Mouse (Mus musculus): ENCODE data around the gene Gba. TPM values are rescaled to one million over a fixed set of nuclear protein-coding genes. Genes with fewer than 3 reads are reported as not detected.
"Not testable (repeated sequence)": the region's sequence is repeated elsewhere in the genome, so short reads cannot be mapped to it uniquely, and the experiment has no call there.

The Gba gene
- total RNA-seq (2014; rRNA removed) (24.1 and 32.7 TPM in 2 replicates), polyA plus RNA-seq (2012; rRNA removed) (33.2 and 36.6 TPM in 2 replicates)

DNA sequence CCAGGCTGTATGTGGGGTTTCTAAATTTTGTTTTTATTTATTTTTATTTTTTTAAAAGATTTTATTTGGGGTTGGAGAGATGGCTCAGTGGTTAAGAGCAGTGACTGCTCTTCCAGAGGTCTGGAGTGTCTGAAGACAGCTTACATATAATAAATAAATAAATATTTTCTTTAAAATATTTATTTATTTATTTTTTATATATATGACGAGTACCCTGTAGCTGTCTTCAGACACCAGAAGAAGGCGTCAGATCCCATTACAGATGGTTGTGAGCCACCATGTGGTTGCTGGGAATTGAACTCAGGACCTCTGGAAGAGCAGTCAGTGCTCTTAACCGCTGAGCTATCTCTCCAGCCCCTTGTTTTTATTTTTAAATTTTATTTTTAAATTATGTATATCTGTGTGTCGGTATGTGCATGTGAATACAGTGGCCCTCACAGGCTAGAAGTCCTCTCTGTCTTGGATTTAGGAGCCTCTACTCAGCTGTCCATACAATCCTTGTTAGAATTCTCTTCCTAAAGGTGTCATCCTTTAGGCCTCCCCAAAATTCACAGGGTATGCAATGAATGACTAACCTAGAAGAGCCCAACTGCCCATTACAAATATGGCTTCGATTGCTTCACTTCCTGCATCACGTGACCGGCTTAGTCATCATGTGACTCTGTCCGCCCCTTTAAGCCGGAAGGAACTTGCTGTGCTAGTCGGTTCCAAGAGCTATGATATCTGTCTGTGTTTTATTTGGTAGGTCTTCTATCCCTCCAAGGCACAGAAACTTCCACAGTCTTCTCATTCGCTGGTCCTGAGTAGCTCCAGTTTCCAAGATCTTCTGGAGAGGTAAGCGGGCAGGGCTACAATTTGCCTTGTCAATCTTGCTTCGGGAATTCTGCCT, at the start of gene Gba:
TSS of gene Gba (plus strand) at position 676 of the 889 bp plus-strand sequence.
- TF ChIP-seq POLR2A (IDR thresholded peaks at IDR 0.05; ENCODE audit: extremely low read depth, insufficient read depth, low read length) (no peak), CTCF (IDR thresholded peaks at IDR 0.05; ENCODE audit: low read depth, low read length) (no peak)
- WGBS = 23% methylated on average over 13 of the region's 13 CpGs
- H3K27ac ChIP-seq (replicated peaks; ENCODE audit: insufficient read depth, low read depth, low read length) = peak within 1 kb of the TSS; percentile 38

GRCm38 (mm10) chr3:89156951-89157350, 45.8 kb upstream of the Gba start:
- Histone ChIP-seq H3K36me3 (ENCODE audit: control insufficient read depth, insufficient read depth, low read length) (no peaks in the 10 kb centered on the region), H3K27me3 (ENCODE audit: control insufficient read depth, insufficient read depth, low read length) (no peaks in the 10 kb centered on the region)
- WGBS = 84% methylated on average over 8 of the region's 8 CpGs

More for the DNA sequence above, at the start of gene Gba:
- DNase-seq (ENCODE audit: extremely low read depth, low read depth, low spot score) = peak; percentile 85
- H3K4me1 ChIP-seq (ENCODE audit: control insufficient read depth, insufficient read depth, low read length) = peaks cover 4% of the 10 kb centered on the region
- H3K4me3 ChIP-seq (ENCODE audit: insufficient read depth, low read depth, low read length) = peak within 1 kb of the TSS; percentile 55
- no peaks in the 10 kb centered on the region for H3K27me3 ChIP-seq (ENCODE audit: control insufficient read depth, insufficient read depth, low read length)
- H3K79me2 ChIP-seq (ENCODE audit: control insufficient read depth, insufficient read depth, low read length) = peaks cover 5% of the 10 kb centered on the region; the same call in 1 of the 2 replicates
- peaks cover 8% of the 10 kb centered on the region; the same call in 1 of the 2 replicates for H3K36me3 ChIP-seq (ENCODE audit: control insufficient read depth, insufficient read depth, low read length)
- H3K9ac ChIP-seq (ENCODE audit: low read depth, low read length) = peak within 1 kb of the TSS; percentile 69

DNA sequence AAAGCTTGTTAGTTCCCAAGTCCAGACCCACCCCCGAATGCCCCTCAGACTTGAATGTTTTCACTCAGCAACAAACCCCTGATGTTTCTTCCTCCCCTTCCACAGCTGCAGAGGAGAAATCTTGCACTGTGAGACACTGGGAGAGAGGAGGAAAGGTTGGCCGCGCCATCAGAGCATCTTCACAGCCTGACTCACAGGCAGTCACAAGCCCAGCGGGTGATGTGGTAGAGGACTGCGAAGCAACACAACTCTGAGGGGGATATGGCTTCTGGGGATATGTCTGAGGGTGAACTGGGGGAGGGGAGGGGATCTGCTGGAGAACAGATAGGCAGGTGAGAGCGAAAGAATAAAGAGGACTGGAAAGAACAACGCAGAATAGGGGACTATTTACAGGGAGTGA, 44.1 kb upstream of the Gba start:
- DNase-seq (ENCODE audit: extremely low read depth, low read depth, low spot score) = no peak
- Histone ChIP-seq H3K4me1 (ENCODE audit: control insufficient read depth, insufficient read depth, low read length) (peaks cover under 1% of the 10 kb centered on the region; the same call in 1 of the 2 replicates), H3K9ac (ENCODE audit: low read depth, low read length) (no peak overlapping the region), H3K4me3 (ENCODE audit: insufficient read depth, low read depth, low read length) (no peak overlapping the region), H3K27ac (replicated peaks; ENCODE audit: insufficient read depth, low read depth, low read length) (no peak overlapping the region), H3K36me3 (ENCODE audit: control insufficient read depth, insufficient read depth, low read length) (no peaks in the 10 kb centered on the region), H3K79me2 (ENCODE audit: control insufficient read depth, insufficient read depth, low read length) (no peaks in the 10 kb centered on the region), H3K27me3 (ENCODE audit: control insufficient read depth, insufficient read depth, low read length) (no peaks in the 10 kb centered on the region)
- 26% methylated on average over 7 of the region's 7 CpGs for WGBS
- TF ChIP-seq CTCF (IDR thresholded peaks at IDR 0.05; ENCODE audit: low read depth, low read length) (no peak), POLR2A (IDR thresholded peaks at IDR 0.05; ENCODE audit: extremely low read depth, insufficient read depth, low read length) (no peak)

More at GRCm38 (mm10) chr3:89156951-89157350, 45.8 kb upstream of the Gba start:
- Histone ChIP-seq H3K9ac (ENCODE audit: low read depth, low read length) (no peak overlapping the region), H3K79me2 (ENCODE audit: control insufficient read depth, insufficient read depth, low read length) (no peaks in the 10 kb centered on the region), H3K4me1 (ENCODE audit: control insufficient read depth, insufficient read depth, low read length) (no peaks in the 10 kb centered on the region; the same call in 1 of the 2 replicates), H3K4me3 (ENCODE audit: insufficient read depth, low read depth, low read length) (no peak overlapping the region), H3K27ac (replicated peaks; ENCODE audit: insufficient read depth, low read depth, low read length) (no peak overlapping the region)
- TF ChIP-seq CTCF (IDR thresholded peaks at IDR 0.05; ENCODE audit: low read depth, low read length) = no peak
- no peak for TF ChIP-seq POLR2A (IDR thresholded peaks at IDR 0.05; ENCODE audit: extremely low read depth, insufficient read depth, low read length)
- DNase-seq (ENCODE audit: extremely low read depth, low read depth, low spot score) = no peak

GRCm38 (mm10) chr3:89159211-89159610, 43.5 kb upstream of the Gba start:
- no peak overlapping the region for H3K9ac ChIP-seq (ENCODE audit: low read depth, low read length)
- H3K27ac ChIP-seq (replicated peaks; ENCODE audit: insufficient read depth, low read depth, low read length) = no peak overlapping the region
- peak; percentile 39 for DNase-seq (ENCODE audit: extremely low read depth, low read depth, low spot score)

DNA sequence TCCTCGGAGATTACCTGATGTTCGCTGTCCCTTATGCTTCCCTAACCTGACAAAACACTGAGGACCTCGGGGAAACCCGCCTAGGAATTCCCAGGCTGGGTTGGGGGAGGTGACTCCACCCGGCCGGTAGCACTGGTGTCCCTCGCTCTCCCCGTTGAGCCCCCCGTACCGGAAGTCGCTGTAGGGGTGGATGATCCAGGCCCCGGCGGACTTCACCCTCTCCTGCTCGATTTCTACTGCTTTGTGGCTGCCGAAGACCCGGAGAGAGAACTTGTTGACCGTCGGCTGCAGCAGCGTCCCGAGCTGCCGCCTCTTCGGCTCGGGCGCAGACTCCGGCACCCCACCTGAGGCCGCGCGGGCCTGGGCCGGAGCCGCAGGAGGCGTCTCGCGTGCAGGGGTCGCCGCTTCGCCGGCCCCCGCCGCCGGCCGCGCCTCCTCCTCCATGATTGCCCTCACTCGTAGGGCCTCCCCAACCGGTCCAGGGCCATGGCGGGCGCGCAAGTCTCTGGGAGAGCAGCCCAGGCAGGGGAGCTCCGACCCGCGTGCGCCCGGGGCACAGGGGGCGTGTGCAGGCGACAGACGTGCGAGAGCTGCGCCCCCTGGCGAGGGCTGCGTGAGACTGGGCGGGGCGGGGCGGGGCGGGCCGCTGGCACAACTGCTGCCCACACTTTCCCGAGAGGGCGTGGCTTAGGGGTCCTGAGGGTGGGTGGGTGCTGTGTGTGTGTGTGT, 42.9 kb upstream of the Gba start, which contains the start of gene Hcn3:
TSS of gene Hcn3 (minus strand) at position 581 of the 729 bp plus-strand sequence.
- no peak for DNase-seq (ENCODE audit: extremely low read depth, low read depth, low spot score)
- Histone ChIP-seq H3K4me3 (ENCODE audit: insufficient read depth, low read depth, low read length) (peak within 1 kb of the TSS; percentile 46; the same call in 1 of the 2 replicates), H3K36me3 (ENCODE audit: control insufficient read depth, insufficient read depth, low read length) (no peaks in the 10 kb centered on the region), H3K27ac (replicated peaks; ENCODE audit: insufficient read depth, low read depth, low read length) (no peak within 1 kb of the TSS), H3K27me3 (ENCODE audit: control insufficient read depth, insufficient read depth, low read length) (no peaks in the 10 kb centered on the region), H3K4me1 (ENCODE audit: control insufficient read depth, insufficient read depth, low read length) (peaks cover 3% of the 10 kb centered on the region; the same call in 1 of the 2 replicates), H3K79me2 (ENCODE audit: control insufficient read depth, insufficient read depth, low read length) (no peaks in the 10 kb centered on the region), H3K9ac (ENCODE audit: low read depth, low read length) (peak within 1 kb of the TSS; percentile 52)
- WGBS = under 1% methylated on average over 66 of the region's 66 CpGs
- TF ChIP-seq CTCF (IDR thresholded peaks at IDR 0.05; ENCODE audit: low read depth, low read length) (peak; percentile 57), POLR2A (IDR thresholded peaks at IDR 0.05; ENCODE audit: extremely low read depth, insufficient read depth, low read length) (no peak)

More at GRCm38 (mm10) chr3:89159211-89159610, 43.5 kb upstream of the Gba start:
- TF ChIP-seq CTCF (IDR thresholded peaks at IDR 0.05; ENCODE audit: low read depth, low read length) (no peak), POLR2A (IDR thresholded peaks at IDR 0.05; ENCODE audit: extremely low read depth, insufficient read depth, low read length) (no peak)
- WGBS = 4% methylated on average over 13 of the region's 13 CpGs
- Histone ChIP-seq H3K79me2 (ENCODE audit: control insufficient read depth, insufficient read depth, low read length) (no peaks in the 10 kb centered on the region), H3K4me1 (ENCODE audit: control insufficient read depth, insufficient read depth, low read length) (peaks cover 3% of the 10 kb centered on the region; the same call in 1 of the 2 replicates), H3K27me3 (ENCODE audit: control insufficient read depth, insufficient read depth, low read length) (no peaks in the 10 kb centered on the region), H3K4me3 (ENCODE audit: insufficient read depth, low read depth, low read length) (no peak overlapping the region), H3K36me3 (ENCODE audit: control insufficient read depth, insufficient read depth, low read length) (no peaks in the 10 kb centered on the region)

GRCm38 (mm10) chr3:89161207-89161606, 41.5 kb upstream of the Gba start:
- H3K9ac ChIP-seq (ENCODE audit: low read depth, low read length); DNase-seq (ENCODE audit: extremely low read depth, low read depth, low spot score); H3K79me2 ChIP-seq (ENCODE audit: control insufficient read depth, insufficient read depth, low read length); H3K4me3 ChIP-seq (ENCODE audit: insufficient read depth, low read depth, low read length); H3K27ac ChIP-seq (replicated peaks; ENCODE audit: insufficient read depth, low read depth, low read length); H3K27me3 ChIP-seq (ENCODE audit: control insufficient read depth, insufficient read depth, low read length); H3K36me3 ChIP-seq (ENCODE audit: control insufficient read depth, insufficient read depth, low read length): not testable (repeated sequence)
- H3K4me1 ChIP-seq (ENCODE audit: control insufficient read depth, insufficient read depth, low read length) = peaks cover 11% of the 10 kb centered on the region
